Mouse (Mus musculus) thymus, adult 2 months (tissue): ENCODE results near the gene Eomes. TPM values are rescaled to one million over a fixed set of nuclear protein-coding genes. Genes with fewer than 3 reads are reported as not detected.

Experiments
- DNase-seq: peaks from one replicate; pipeline ENCODE4 v3.0.0; 2021
- H3K27ac ChIP-seq: fragments of 200-500 bp; 2 replicates; pipeline ENCODE4 v1.5.1; 2012; ENCODE audit warnings: low read length, control low read depth; ENCODE audit not compliant: control insufficient read depth, insufficient read depth
- H3K27me3 ChIP-seq: fragments of 200-500 bp; 2 replicates; pipeline ENCODE4 v1.6.1; 2012; ENCODE audit warnings: mild to moderate bottlenecking, low read length, moderate library complexity, mixed read lengths; ENCODE audit not compliant: control insufficient read depth, insufficient read depth
- H3K36me3 ChIP-seq: fragments of 200-500 bp; 2 replicates; pipeline ENCODE4 v1.6.1; 2012; ENCODE audit warnings: mild to moderate bottlenecking, low read length, moderate library complexity; ENCODE audit not compliant: control insufficient read depth, insufficient read depth
- H3K4me1 ChIP-seq: fragments of 200-500 bp; replicated peaks from 2 replicates; pipeline ENCODE4 v1.6.1; 2012; ENCODE audit warnings: low read length; ENCODE audit not compliant: control insufficient read depth, insufficient read depth
- H3K4me3 ChIP-seq: fragments of 200-500 bp; 2 replicates; pipeline ENCODE4 v1.5.1; 2012; ENCODE audit warnings: mild to moderate bottlenecking, low read length, control low read depth, moderate library complexity; ENCODE audit not compliant: control insufficient read depth, insufficient read depth
- CTCF ChIP-seq: fragments of 200-500 bp; IDR thresholded peaks from 2 replicates; pipeline ENCODE4 v1.5.1; 2012; ENCODE audit warnings: mild to moderate bottlenecking, control low read depth, low read length, moderate library complexity, borderline replicate concordance; ENCODE audit not compliant: control insufficient read depth, poor library complexity, insufficient read depth; ENCODE audit errors: extremely low read depth
- POLR2A ChIP-seq: fragments of 200-500 bp; IDR thresholded peaks from 2 replicates; pipeline ENCODE4 v1.6.1; 2012; ENCODE audit warnings: mild to moderate bottlenecking, low read length, control low read depth, moderate library complexity; ENCODE audit not compliant: control insufficient read depth, poor library complexity, insufficient read depth; ENCODE audit errors: extremely low read depth
- WGBS: fragments of 180-500 bp; shearing (Covaris S2); methylation state at CpG from one replicate; pipeline ENCODE4 v1.1.7; 2018; 5-methylcytosine and 5-hydroxymethylcytosine counted together
- polyA plus RNA-seq: library from polyadenylated mRNA; depleted of rRNA; stranded (reverse); fragments of >200 nt; gene quantifications from 2 replicates; pipeline ENCODE4 v1.2.3, GENCODE M21; 2012

Eomes gene
- polyA plus RNA-seq, 1 experiment = 0.78 TPM

DNA sequence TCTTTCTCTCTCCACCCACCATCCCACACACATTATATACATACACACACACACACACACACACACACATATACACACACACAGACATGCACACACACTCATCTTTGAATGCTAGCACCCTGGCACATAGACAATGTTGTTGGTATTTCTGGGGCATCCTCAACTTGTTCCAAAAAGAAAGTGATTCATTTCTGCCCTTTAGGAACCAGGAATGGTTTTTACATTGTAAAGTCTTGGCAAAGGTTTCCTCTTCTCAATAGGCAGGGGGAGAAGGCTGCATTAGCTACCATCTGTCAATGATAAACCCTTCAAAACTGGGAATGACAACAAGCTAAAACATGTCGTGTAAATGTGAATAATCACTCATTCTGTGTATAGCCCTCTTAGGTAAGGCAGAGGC is 14.0 kb upstream of the Eomes start:
- WGBS = 79% methylated on average over 1 of the region's 1 CpGs
- H3K4me1 ChIP-seq = no peaks in the 10 kb centered on the region
- no peaks in the 10 kb centered on the region for H3K36me3 ChIP-seq
- H3K27ac ChIP-seq = no peak overlapping the region
- TF ChIP-seq CTCF (no peak), POLR2A (no peak)
- H3K27me3 ChIP-seq = no peaks in the 10 kb centered on the region; the same call in 1 of the 2 replicates
- no peak for DNase-seq
- H3K4me3 ChIP-seq = no peak overlapping the region

DNA sequence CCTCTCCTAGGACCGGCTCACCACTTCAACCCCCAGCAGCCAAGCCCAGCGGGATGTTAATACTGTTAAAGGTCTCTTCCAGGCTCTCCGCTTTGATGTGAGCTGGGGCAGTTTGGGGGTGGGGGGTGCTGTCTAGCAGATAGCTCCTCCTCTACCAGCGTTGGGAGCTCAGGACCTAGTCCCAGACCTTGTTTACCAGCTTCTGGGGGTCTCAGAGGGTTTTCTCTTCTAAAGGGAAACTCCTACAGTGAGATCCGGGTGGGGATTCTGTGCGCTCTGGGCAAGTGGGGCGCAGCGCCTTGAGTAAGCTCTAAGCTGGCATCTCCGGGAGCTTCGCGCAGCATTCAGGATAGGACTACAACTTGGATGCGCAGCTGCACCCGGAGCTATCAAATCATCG is 9.7 kb upstream of the Eomes start:
- no peak for TF ChIP-seq CTCF
- no peak for TF ChIP-seq POLR2A
- H3K4me3 ChIP-seq = no peak overlapping the region
- WGBS = 45% methylated on average over 14 of the region's 14 CpGs
- no peaks in the 10 kb centered on the region for H3K4me1 ChIP-seq
- no peaks in the 10 kb centered on the region for H3K36me3 ChIP-seq
- no peak overlapping the region for H3K27ac ChIP-seq
- H3K27me3 ChIP-seq = peaks cover 2% of the 10 kb centered on the region; the same call in 1 of the 2 replicates
- DNase-seq = no peak

- no peak overlapping the region for H3K27ac ChIP-seq
- no peak for DNase-seq
- H3K4me3 ChIP-seq = no peak overlapping the region
- H3K36me3 ChIP-seq = no peaks in the 10 kb centered on the region
- WGBS = 28% methylated on average over 16 of the region's 16 CpGs
- no peak for TF ChIP-seq CTCF
- no peaks in the 10 kb centered on the region for H3K4me1 ChIP-seq
- H3K27me3 ChIP-seq = peaks cover 2% of the 10 kb centered on the region; the same call in 1 of the 2 replicates
Measured at GRCm38 (mm10) chr9:118469272-118469671, 8.7 kb upstream of the Eomes start.

- DNase-seq = no peak
- 63% methylated on average over 3 of the region's 3 CpGs for WGBS
Measured at GRCm38 (mm10) chr9:118471296-118471695, 6.7 kb upstream of the Eomes start.

GRCm38 (mm10) chr9:118476211-118476765 is 1.7 kb upstream of the Eomes start:
- no peak overlapping the region for H3K27ac ChIP-seq
- no peaks in the 10 kb centered on the region for H3K36me3 ChIP-seq
- no peak for TF ChIP-seq POLR2A
- TF ChIP-seq CTCF = no peak
- WGBS = 5% methylated on average over 22 of the region's 22 CpGs
- H3K4me1 ChIP-seq = peaks cover 21% of the 10 kb centered on the region
- no peak for DNase-seq
- H3K4me3 ChIP-seq = no peak overlapping the region
- H3K27me3 ChIP-seq = peaks cover 30% of the 10 kb centered on the region

More at GRCm38 (mm10) chr9:118471296-118471695, 6.7 kb upstream of the Eomes start:
- no peaks in the 10 kb centered on the region for H3K36me3 ChIP-seq
- H3K4me3 ChIP-seq = no peak overlapping the region
- no peaks in the 10 kb centered on the region for H3K4me1 ChIP-seq
- TF ChIP-seq CTCF (no peak), POLR2A (no peak)
- H3K27ac ChIP-seq = no peak overlapping the region
- H3K27me3 ChIP-seq = peaks cover 5% of the 10 kb centered on the region; the same call in 1 of the 2 replicates

GRCm38 (mm10) chr9:118476766-118477271 is 1.2 kb upstream of the Eomes start:
- H3K27me3 ChIP-seq = peaks cover 31% of the 10 kb centered on the region
- no peaks in the 10 kb centered on the region for H3K36me3 ChIP-seq
- TF ChIP-seq POLR2A (no peak), CTCF (no peak)
- H3K27ac ChIP-seq = no peak overlapping the region
- no peak overlapping the region for H3K4me3 ChIP-seq
- WGBS = 3% methylated on average over 33 of the region's 33 CpGs
- no peak for DNase-seq
- peaks cover 21% of the 10 kb centered on the region for H3K4me1 ChIP-seq
